Mouse (Mus musculus): ENCODE measurements around the gene Cela3b.
A peak's percentile ranks its signal among the peaks of the same experiment; 100 is the strongest.

DNA sequence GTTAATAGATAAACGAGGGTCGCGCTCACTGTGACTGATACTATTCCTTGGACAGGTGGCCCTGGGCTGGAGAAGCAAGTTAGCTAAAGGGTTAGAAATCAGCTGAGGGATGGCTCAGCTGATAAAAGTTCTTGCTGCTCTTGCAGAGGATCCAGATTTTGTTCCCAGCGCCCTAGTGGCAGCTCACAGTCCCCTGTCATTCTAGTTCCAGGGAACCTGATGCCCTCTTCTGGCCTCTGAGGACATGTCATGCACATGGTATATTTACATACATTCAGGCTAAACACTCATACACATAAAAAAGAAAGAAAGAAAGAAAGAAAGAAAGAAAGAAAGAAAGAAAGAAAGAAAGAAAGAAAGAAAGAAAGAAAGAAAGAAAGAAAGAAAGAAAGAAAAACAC, 11.0 kb upstream of the Cela3b start:
- TF ChIP-seq ZNF384 (IDR thresholded peaks at IDR 0.05; ENCODE audit: low read depth, low read length) (no peak), MAZ (IDR thresholded peaks at IDR 0.05; ENCODE audit: low read depth, low read length) (no peak), JUND (conservative IDR thresholded peaks at IDR 0.05; ENCODE audit: low read depth, low read length) (no peak), IRF4 (IDR thresholded peaks at IDR 0.05; ENCODE audit: low read depth, low read length) (no peak), HCFC1 (IDR thresholded peaks at IDR 0.05; ENCODE audit: low read depth, low read length) (no peak), TBP (conservative IDR thresholded peaks at IDR 0.05; ENCODE audit: low read depth, low read length) (no peak), POLR2A (IDR thresholded peaks at IDR 0.05; ENCODE audit: low read depth, low read length) (no peak), MAX (IDR thresholded peaks at IDR 0.05; ENCODE audit: low read length) (no peak), MAFK (IDR thresholded peaks at IDR 0.05; ENCODE audit: insufficient replicate concordance, low read length) (no peak), CTCF (conservative IDR thresholded peaks at IDR 0.05 in 1 of 2, IDR thresholded peaks at IDR 0.05 in 1 of 2; ENCODE audit: low read depth in 2 of 2, low read length in 2 of 2) (peak in 1 of 2 experiments; percentile 42; a peak in 2 of 4 replicates), MEF2A (IDR thresholded peaks at IDR 0.05; ENCODE audit: borderline replicate concordance, low read depth, low read length) (no peak), ELF1 (IDR thresholded peaks at IDR 0.05; ENCODE audit: low read depth, low read length) (no peak)
